Mouse (Mus musculus): ENCODE data around the gene Acad12. TPM values are rescaled to one million over a fixed set of nuclear protein-coding genes. Genes with fewer than 3 reads are reported as not detected.
A peak's percentile ranks its signal among the peaks of the same experiment; 100 is the strongest.
"Not testable (repeated sequence)": the region's sequence is repeated elsewhere in the genome, so short reads cannot be mapped to it uniquely, and the experiment has no call there.

Gene Acad12
- polyA plus RNA-seq, 1 experiment from 2014 or later: 2.3 TPM

DNA sequence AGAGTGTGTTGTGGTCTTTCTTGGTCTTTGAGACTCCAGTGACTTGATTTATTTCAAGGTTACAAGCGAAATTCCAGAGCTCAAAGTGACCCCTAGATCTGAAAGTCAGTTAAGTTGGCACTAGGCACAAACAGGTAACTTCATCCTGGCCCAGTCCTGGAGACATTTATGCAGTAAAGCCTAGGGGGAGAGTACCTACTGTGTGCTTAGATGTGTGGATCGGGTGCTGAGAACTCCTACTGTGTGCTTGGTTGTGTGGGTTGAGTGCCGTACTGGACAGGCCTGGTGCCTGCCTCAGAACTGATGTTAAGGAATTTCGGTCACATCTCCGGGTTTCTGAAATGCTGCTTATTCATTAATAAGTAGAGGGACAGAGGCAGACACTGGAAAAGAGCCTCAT is 42.8 kb upstream of the Acad12 start:
- DNase-seq (ENCODE audit: low spot score) (no peak), ATAC-seq (ENCODE audit: low FRiP score, low TSS enrichment) (no peak)
- WGBS: 81% methylated on average over 5 of the region's 5 CpGs
- H3K4me2 ChIP-seq (replicated peaks; ENCODE audit: low read depth): peak overlapping the region; percentile 89
- H3K9me3 ChIP-seq (ENCODE audit: control insufficient read depth, low read length): no peaks in the 10 kb centered on the region
- TF ChIP-seq CTCF (IDR thresholded peaks at IDR 0.05; ENCODE audit: low read depth) (no peak), EP300 (optimal IDR thresholded peaks at IDR 0.05) (no peak)
- H3K36me3 ChIP-seq (ENCODE audit: control insufficient read depth, insufficient read depth, low read length): peaks cover 5% of the 10 kb centered on the region
- H3K9ac ChIP-seq (ENCODE audit: low read length): peak overlapping the region; percentile 96
- peaks cover 3% of the 10 kb centered on the region; the same call in 1 of the 2 replicates for H3K4me1 ChIP-seq (replicated peaks; ENCODE audit: control insufficient read depth, insufficient read depth)
- H3K4me3 ChIP-seq (ENCODE audit: low read depth, low read length): peak overlapping the region; percentile 94
- H3K27ac ChIP-seq (replicated peaks): no peak overlapping the region
- H3K27me3 ChIP-seq (ENCODE audit: control insufficient read depth, insufficient read depth, low read length): no peaks in the 10 kb centered on the region

DNA sequence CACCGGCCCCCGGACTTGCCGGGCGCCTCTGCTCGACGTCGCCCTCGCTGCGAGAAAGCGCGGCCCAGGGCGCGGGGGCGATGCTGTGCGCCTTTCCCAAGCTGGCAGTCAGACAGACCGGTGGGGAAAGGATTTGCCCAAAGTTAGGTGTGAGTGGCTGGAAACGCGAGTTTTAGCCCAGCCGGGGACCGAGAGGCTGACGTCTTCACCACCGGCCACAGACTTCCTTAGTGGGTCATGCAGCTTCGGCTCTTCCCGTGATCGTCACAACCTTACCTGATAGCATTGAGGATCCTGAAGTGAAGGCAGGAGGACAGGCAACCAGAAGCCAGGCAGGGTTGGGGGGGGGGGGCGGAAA is 42.1 kb upstream of the Acad12 start:
- ATAC-seq (ENCODE audit: low FRiP score, low TSS enrichment) (peak; percentile 21; the same call in 1 of the 2 replicates), DNase-seq (ENCODE audit: low spot score) (peak; percentile 41)
- Histone ChIP-seq H3K4me1 (replicated peaks; ENCODE audit: control insufficient read depth, insufficient read depth) (peaks cover 3% of the 10 kb centered on the region; the same call in 1 of the 2 replicates), H3K36me3 (ENCODE audit: control insufficient read depth, insufficient read depth, low read length) (peaks cover 5% of the 10 kb centered on the region; the same call in 1 of the 2 replicates), H3K27me3 (ENCODE audit: control insufficient read depth, insufficient read depth, low read length) (no peaks in the 10 kb centered on the region), H3K9ac (ENCODE audit: low read length) (peak overlapping the region; percentile 96), H3K4me2 (replicated peaks; ENCODE audit: low read depth) (peak overlapping the region; percentile 89), H3K4me3 (ENCODE audit: low read depth, low read length) (peak overlapping the region; percentile 94), H3K27ac (replicated peaks) (peak overlapping the region; percentile 85), H3K9me3 (ENCODE audit: control insufficient read depth, low read length) (no peaks in the 10 kb centered on the region)
- TF ChIP-seq CTCF (IDR thresholded peaks at IDR 0.05; ENCODE audit: low read depth) (no peak), EP300 (optimal IDR thresholded peaks at IDR 0.05) (no peak)
- under 1% methylated on average over 24 of the region's 26 CpGs for WGBS

DNA sequence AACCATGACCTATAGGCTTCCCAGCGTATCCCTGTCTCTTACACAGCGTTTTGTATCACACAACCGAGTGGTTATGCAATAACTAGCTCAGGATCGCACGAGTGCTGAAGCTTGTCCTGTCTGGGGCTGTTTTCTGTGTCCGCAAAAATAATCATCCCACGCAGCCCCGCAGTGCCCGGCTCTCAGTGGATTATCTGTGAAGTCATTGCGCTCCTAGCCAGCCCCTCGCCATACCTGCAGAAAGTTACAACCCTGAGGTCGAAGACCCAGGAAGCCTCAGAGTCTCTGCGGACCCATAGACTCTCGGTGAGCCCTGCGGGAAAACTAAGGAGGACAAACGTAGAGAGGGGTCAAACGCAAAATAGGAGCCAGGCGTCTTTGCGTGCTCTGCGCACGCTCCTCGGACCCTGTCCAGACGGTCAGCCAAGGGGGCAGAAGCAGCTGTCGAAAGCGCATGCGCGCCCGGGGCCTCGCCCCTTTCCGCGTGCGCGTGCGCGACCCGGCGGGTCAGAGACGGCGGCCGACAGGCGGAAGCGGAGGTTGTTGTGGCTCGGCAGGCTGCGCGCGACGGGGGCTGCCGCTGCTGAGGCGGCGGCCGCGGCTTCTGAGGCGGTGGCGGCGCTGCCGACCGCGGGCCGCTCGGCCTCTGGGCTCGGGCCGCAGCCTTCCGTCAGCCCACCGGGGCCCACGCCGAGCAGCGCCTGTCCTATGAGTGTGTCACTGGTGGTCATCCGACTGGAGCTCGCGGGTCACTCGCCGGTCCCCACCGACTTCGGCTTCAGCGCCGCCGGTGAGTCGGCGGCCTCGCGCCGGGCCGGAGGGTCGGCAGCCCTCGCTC is 41.5 kb upstream of the Acad12 start, which contains the start of the genes Acad10 and Brap:
Gene Acad10 (minus strand): TSS at position 456 of the 838 bp plus-strand sequence.
Gene Brap (plus strand): TSS at position 505 of the 838 bp plus-strand sequence.
- DNase-seq (ENCODE audit: low spot score): peak; percentile 94
- H3K4me3 ChIP-seq (ENCODE audit: low read depth, low read length): peak within 1 kb of the TSS; percentile 94
- H3K9me3 ChIP-seq (ENCODE audit: control insufficient read depth, low read length): no peaks in the 10 kb centered on the region
- no peaks in the 10 kb centered on the region for H3K27me3 ChIP-seq (ENCODE audit: control insufficient read depth, insufficient read depth, low read length)
- under 1% methylated on average over 79 of the region's 85 CpGs for WGBS
- peak within 1 kb of the TSS; percentile 96 for H3K9ac ChIP-seq (ENCODE audit: low read length)
- TF ChIP-seq EP300 (optimal IDR thresholded peaks at IDR 0.05): no peak
- peak; percentile 8; the same call in 1 of the 2 replicates for TF ChIP-seq CTCF (IDR thresholded peaks at IDR 0.05; ENCODE audit: low read depth)
- peak within 1 kb of the TSS; percentile 85 for H3K27ac ChIP-seq (replicated peaks)
- peak within 1 kb of the TSS; percentile 89 for H3K4me2 ChIP-seq (replicated peaks; ENCODE audit: low read depth)
- peaks cover 3% of the 10 kb centered on the region; the same call in 1 of the 2 replicates for H3K4me1 ChIP-seq (replicated peaks; ENCODE audit: control insufficient read depth, insufficient read depth)
- H3K36me3 ChIP-seq (ENCODE audit: control insufficient read depth, insufficient read depth, low read length): peaks cover 5% of the 10 kb centered on the region; the same call in 1 of the 2 replicates
- peak; percentile 90 for ATAC-seq (ENCODE audit: low FRiP score, low TSS enrichment)

DNA sequence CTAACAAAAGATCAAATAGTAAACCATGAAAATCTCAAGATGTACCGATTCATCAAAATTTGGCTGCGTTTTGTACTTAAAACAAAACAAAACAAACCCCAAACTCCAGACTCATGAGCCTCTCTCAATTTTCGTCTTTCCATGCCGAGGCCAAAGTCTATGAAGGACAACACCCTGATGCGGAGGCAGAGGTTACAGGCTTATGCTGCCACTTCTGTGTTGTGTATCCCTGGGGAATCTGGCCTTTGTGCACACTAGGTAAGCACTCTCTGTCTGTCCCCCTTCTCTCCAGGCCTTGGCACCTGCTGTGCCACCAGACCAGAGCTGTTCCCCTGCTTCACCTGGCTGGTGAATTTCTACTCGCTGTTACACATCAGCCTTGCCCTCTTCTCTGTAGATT is 38.9 kb upstream of the Acad12 start:
- H3K27ac ChIP-seq (replicated peaks); H3K27me3 ChIP-seq (ENCODE audit: control insufficient read depth, insufficient read depth, low read length); H3K9ac ChIP-seq (ENCODE audit: low read length); H3K4me1 ChIP-seq (replicated peaks; ENCODE audit: control insufficient read depth, insufficient read depth); DNase-seq (ENCODE audit: low spot score); H3K4me3 ChIP-seq (ENCODE audit: low read depth, low read length); H3K4me2 ChIP-seq (replicated peaks; ENCODE audit: low read depth); H3K36me3 ChIP-seq (ENCODE audit: control insufficient read depth, insufficient read depth, low read length); H3K9me3 ChIP-seq (ENCODE audit: control insufficient read depth, low read length); ATAC-seq (ENCODE audit: low FRiP score, low TSS enrichment): not testable (repeated sequence)
- 83% methylated on average over 6 of the region's 6 CpGs for WGBS

DNA sequence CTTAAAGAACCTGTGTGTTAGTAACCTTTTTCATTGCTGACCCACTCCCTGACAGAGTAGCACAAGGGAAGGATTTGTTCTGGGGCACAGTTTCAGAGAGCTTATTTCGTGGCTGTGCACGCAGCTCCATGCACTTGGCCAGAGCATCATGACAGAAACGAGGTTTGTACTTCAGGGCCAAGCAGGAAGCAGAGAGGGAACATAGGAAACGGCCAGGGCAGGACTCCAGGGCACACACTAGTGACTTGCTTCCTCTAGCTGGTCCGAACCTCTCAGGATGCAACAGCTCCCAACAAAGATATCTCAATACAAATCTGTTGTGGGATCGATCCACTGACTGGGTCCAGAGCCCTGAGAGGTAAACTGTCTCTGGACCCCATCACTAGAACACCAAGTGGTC is 38.1 kb upstream of the Acad12 start:
- H3K4me2 ChIP-seq (replicated peaks; ENCODE audit: low read depth); H3K4me1 ChIP-seq (replicated peaks; ENCODE audit: control insufficient read depth, insufficient read depth); H3K27ac ChIP-seq (replicated peaks); H3K9ac ChIP-seq (ENCODE audit: low read length); ATAC-seq (ENCODE audit: low FRiP score, low TSS enrichment); H3K27me3 ChIP-seq (ENCODE audit: control insufficient read depth, insufficient read depth, low read length); H3K36me3 ChIP-seq (ENCODE audit: control insufficient read depth, insufficient read depth, low read length); H3K4me3 ChIP-seq (ENCODE audit: low read depth, low read length); H3K9me3 ChIP-seq (ENCODE audit: control insufficient read depth, low read length); DNase-seq (ENCODE audit: low spot score): not testable (repeated sequence)
- 70% methylated on average over 6 of the region's 6 CpGs for WGBS

DNA sequence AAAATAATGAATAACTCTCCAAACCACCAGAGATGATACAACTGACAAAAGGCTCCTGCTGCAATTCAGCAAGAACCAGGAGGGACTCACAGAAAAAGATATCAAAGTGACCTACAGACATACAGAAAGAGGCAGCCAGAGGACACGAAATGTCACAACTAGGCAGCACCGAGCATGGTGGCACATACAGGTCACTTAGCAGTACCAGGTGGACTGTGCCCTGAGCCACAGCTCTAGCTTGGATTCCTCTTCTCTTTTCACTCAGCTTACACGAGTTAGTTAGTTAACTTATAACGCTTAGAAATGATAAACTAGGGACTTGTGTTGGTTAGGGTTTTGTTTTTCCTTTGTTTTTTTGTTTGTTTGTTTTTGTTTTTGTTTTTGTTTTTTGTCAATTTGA is 35.8 kb upstream of the Acad12 start:
- H3K27me3 ChIP-seq (ENCODE audit: control insufficient read depth, insufficient read depth, low read length): no peaks in the 10 kb centered on the region
- TF ChIP-seq EP300 (optimal IDR thresholded peaks at IDR 0.05): no peak
- no peak for TF ChIP-seq CTCF (IDR thresholded peaks at IDR 0.05; ENCODE audit: low read depth)
- H3K4me2 ChIP-seq (replicated peaks; ENCODE audit: low read depth): no peak overlapping the region
- DNase-seq (ENCODE audit: low spot score): no peak
- no peaks in the 10 kb centered on the region for H3K36me3 ChIP-seq (ENCODE audit: control insufficient read depth, insufficient read depth, low read length)
- no peaks in the 10 kb centered on the region for H3K9me3 ChIP-seq (ENCODE audit: control insufficient read depth, low read length)
- H3K4me3 ChIP-seq (ENCODE audit: low read depth, low read length): no peak overlapping the region
- no peak overlapping the region for H3K27ac ChIP-seq (replicated peaks)
- no peak for ATAC-seq (ENCODE audit: low FRiP score, low TSS enrichment)
- WGBS: 79% methylated on average over 4 of the region's 4 CpGs
- H3K4me1 ChIP-seq (replicated peaks; ENCODE audit: control insufficient read depth, insufficient read depth): no peaks in the 10 kb centered on the region
- H3K9ac ChIP-seq (ENCODE audit: low read length): no peak overlapping the region
